Mouse (Mus musculus): Measurements from ENCODE around the gene Exph5. TPM values are rescaled to one million over a fixed set of nuclear protein-coding genes. Genes with fewer than 3 reads are reported as not detected.
A peak's percentile ranks its signal among the peaks of the same experiment; 100 is the strongest.

The Exph5 gene
- total RNA-seq, 2 experiments from 2014 or later: 0.07 to 0.13 TPM

GRCm38 (mm10) chr9:53320894-53321650 is 19.6 kb downstream of the Exph5 start:
- peak in 1 of 2 experiments; percentile 2 for DNase-seq

GRCm38 (mm10) chr9:53321683-53322082 is 20.2 kb downstream of the Exph5 start:
- DNase-seq: no peak

- DNase-seq: peak; percentile 7 to 22
Measured at GRCm38 (mm10) chr9:53323419-53324251, 22.2 kb downstream of the Exph5 start.

GRCm38 (mm10) chr9:53325363-53326090 is 24.1 kb downstream of the Exph5 start:
- no peak for DNase-seq

GRCm38 (mm10) chr9:53328203-53328602 is 26.7 kb downstream of the Exph5 start:
- no peak for DNase-seq

GRCm38 (mm10) chr9:53329301-53330206 is 28.1 kb downstream of the Exph5 start:
- no peak for DNase-seq

GRCm38 (mm10) chr9:53330247-53330646 is 28.8 kb downstream of the Exph5 start:
- no peak for DNase-seq

GRCm38 (mm10) chr9:53333436-53333835 is 32.0 kb downstream of the Exph5 start:
- DNase-seq: peak in 1 of 2 experiments; percentile 7

GRCm38 (mm10) chr9:53335131-53335530 is 33.7 kb downstream of the Exph5 start:
- DNase-seq: no peak

- no peak for DNase-seq
Measured at GRCm38 (mm10) chr9:53339603-53340002, 38.1 kb downstream of the Exph5 start.

GRCm38 (mm10) chr9:53340328-53340916 is 39.0 kb downstream of the Exph5 start:
- DNase-seq: no peak

GRCm38 (mm10) chr9:53340969-53341368 is 39.5 kb downstream of the Exph5 start:
- DNase-seq: peak in 1 of 2 experiments; percentile 19

- no peak for DNase-seq
Measured at GRCm38 (mm10) chr9:53341981-53342380, 40.5 kb downstream of the Exph5 start.

GRCm38 (mm10) chr9:53344646-53345432 is 43.4 kb downstream of the Exph5 start:
- no peak for DNase-seq

GRCm38 (mm10) chr9:53345728-53346127 is 44.3 kb downstream of the Exph5 start:
- no peak for DNase-seq

- DNase-seq: no peak
Measured at GRCm38 (mm10) chr9:53346402-53346801, 44.9 kb downstream of the Exph5 start.

- no peak for DNase-seq
Measured at GRCm38 (mm10) chr9:53349211-53349610, 47.7 kb downstream of the Exph5 start.

- no peak for DNase-seq
Measured at GRCm38 (mm10) chr9:53350331-53350730, 48.9 kb downstream of the Exph5 start.

GRCm38 (mm10) chr9:53351899-53352298 is 50.4 kb downstream of the Exph5 start:
- no peak for DNase-seq

- DNase-seq: no peak
Measured at GRCm38 (mm10) chr9:53353161-53353560, 51.7 kb downstream of the Exph5 start.
